Mouse (Mus musculus): Measurements from ENCODE around the gene Maz. TPM values are rescaled to one million over a fixed set of nuclear protein-coding genes. Genes with fewer than 3 reads are reported as not detected.
A peak's percentile ranks its signal among the peaks of the same experiment; 100 is the strongest.

The Maz gene
- polyA plus RNA-seq, 1 experiment from 2014 or later = 38.1 TPM

GRCm38 (mm10) chr7:127020901-127021562 lies 5.8 kb downstream of the Maz start, which contains the start of the genes Gm42742 and Prrt2:
Gene Gm42742 (minus strand): TSS chr7:127021097.
Gene Prrt2 (minus strand): TSS chr7:127021211.
- H3K4me3 ChIP-seq (replicated peaks) = peak within 1 kb of the TSS; percentile 39
- peaks cover 71% of the 10 kb centered on the region for H3K4me1 ChIP-seq (replicated peaks)
- peak within 1 kb of the TSS; percentile 55 for H3K27ac ChIP-seq (replicated peaks)
- no peaks in the 10 kb centered on the region for H3K27me3 ChIP-seq
- peak within 1 kb of the TSS; percentile 98 for H3K4me2 ChIP-seq
- peak within 1 kb of the TSS; percentile 34 for H3K9ac ChIP-seq
- peaks cover 36% of the 10 kb centered on the region for H3K36me3 ChIP-seq (replicated peaks)
- 3% methylated on average over 37 of the region's 37 CpGs for WGBS (ENCODE audit: insufficient replicate concordance)
- no peaks in the 10 kb centered on the region for H3K9me3 ChIP-seq (replicated peaks)
- ATAC-seq (ENCODE audit: insufficient read depth) = no peak

- ATAC-seq (ENCODE audit: insufficient read depth) = no peak
- peak overlapping the region; percentile 70 for H3K4me2 ChIP-seq
- peaks cover 74% of the 10 kb centered on the region for H3K4me1 ChIP-seq (replicated peaks)
- no peaks in the 10 kb centered on the region for H3K9me3 ChIP-seq (replicated peaks)
- H3K9ac ChIP-seq = peak overlapping the region; percentile 34; the same call in 1 of the 2 replicates
- H3K4me3 ChIP-seq (replicated peaks) = peak overlapping the region; percentile 39
- peaks cover 38% of the 10 kb centered on the region for H3K36me3 ChIP-seq (replicated peaks)
- 61% methylated on average over 5 of the region's 5 CpGs for WGBS (ENCODE audit: insufficient replicate concordance)
- no peaks in the 10 kb centered on the region for H3K27me3 ChIP-seq
- no peak overlapping the region; the same call in 1 of the 2 replicates for H3K27ac ChIP-seq (replicated peaks)
Observed at GRCm38 (mm10) chr7:127020491-127020890, 6.3 kb downstream of the Maz start.

GRCm38 (mm10) chr7:127020031-127020430 lies 6.8 kb downstream of the Maz start:
- H3K9ac ChIP-seq = no peak overlapping the region
- H3K4me3 ChIP-seq (replicated peaks) = 0 out of 2 replicates have a peak overlapping the region, but pooled peaks have one; percentile 39
- H3K27me3 ChIP-seq = no peaks in the 10 kb centered on the region
- H3K27ac ChIP-seq (replicated peaks) = no peak overlapping the region
- H3K4me1 ChIP-seq (replicated peaks) = peaks cover 74% of the 10 kb centered on the region
- no peak for ATAC-seq (ENCODE audit: insufficient read depth)
- WGBS (ENCODE audit: insufficient replicate concordance) = 58% methylated on average over 3 of the region's 3 CpGs
- H3K4me2 ChIP-seq = peak overlapping the region; percentile 5; the same call in 1 of the 2 replicates
- no peaks in the 10 kb centered on the region for H3K9me3 ChIP-seq (replicated peaks)
- peaks cover 40% of the 10 kb centered on the region for H3K36me3 ChIP-seq (replicated peaks)

GRCm38 (mm10) chr7:127019306-127019960 lies 7.4 kb downstream of the Maz start:
- Histone ChIP-seq H3K4me3 (replicated peaks) (no peak overlapping the region), H3K4me1 (replicated peaks) (peaks cover 74% of the 10 kb centered on the region), H3K36me3 (replicated peaks) (peaks cover 39% of the 10 kb centered on the region), H3K27me3 (no peaks in the 10 kb centered on the region), H3K9me3 (replicated peaks) (no peaks in the 10 kb centered on the region), H3K9ac (no peak overlapping the region), H3K27ac (replicated peaks) (no peak overlapping the region), H3K4me2 (no peak overlapping the region)
- no peak for ATAC-seq (ENCODE audit: insufficient read depth)
- 63% methylated on average over 14 of the region's 14 CpGs for WGBS (ENCODE audit: insufficient replicate concordance)

- no peak for ATAC-seq (ENCODE audit: insufficient read depth)
- Histone ChIP-seq H3K27me3 (no peaks in the 10 kb centered on the region), H3K9me3 (replicated peaks) (no peaks in the 10 kb centered on the region), H3K4me3 (replicated peaks) (no peak overlapping the region), H3K4me2 (no peak overlapping the region), H3K36me3 (replicated peaks) (peaks cover 32% of the 10 kb centered on the region), H3K9ac (no peak overlapping the region), H3K4me1 (replicated peaks) (peaks cover 74% of the 10 kb centered on the region), H3K27ac (replicated peaks) (no peak overlapping the region)
- WGBS (ENCODE audit: insufficient replicate concordance) = 81% methylated on average over 15 of the region's 15 CpGs
Observed at GRCm38 (mm10) chr7:127018416-127019305, 8.2 kb downstream of the Maz start.

GRCm38 (mm10) chr7:127017950-127018345 lies 8.9 kb downstream of the Maz start:
- Histone ChIP-seq H3K4me3 (replicated peaks) (0 out of 2 replicates have a peak overlapping the region, but pooled peaks have one; percentile 78), H3K27me3 (no peaks in the 10 kb centered on the region), H3K9me3 (replicated peaks) (no peaks in the 10 kb centered on the region), H3K9ac (no peak overlapping the region), H3K36me3 (replicated peaks) (peaks cover 24% of the 10 kb centered on the region), H3K4me2 (no peak overlapping the region), H3K4me1 (replicated peaks) (peaks cover 74% of the 10 kb centered on the region), H3K27ac (replicated peaks) (peak overlapping the region; percentile 60)
- no peak for ATAC-seq (ENCODE audit: insufficient read depth)
- WGBS (ENCODE audit: insufficient replicate concordance) = 44% methylated on average over 6 of the region's 6 CpGs

- Histone ChIP-seq H3K9ac (peak within 1 kb of the TSS; percentile 89), H3K36me3 (replicated peaks) (peaks cover 21% of the 10 kb centered on the region)
- ATAC-seq (ENCODE audit: insufficient read depth) = peak; percentile 83
Observed at GRCm38 (mm10) chr7:127016971-127017949, 9.6 kb downstream of the Maz start, which contains the start of gene Pagr1a. Gene Pagr1a (minus strand): TSS chr7:127017352.

GRCm38 (mm10) chr7:127016486-127016938 lies 10.3 kb downstream of the Maz start:
- peaks cover 66% of the 10 kb centered on the region for H3K4me1 ChIP-seq (replicated peaks)
- peak overlapping the region; percentile 95 for H3K27ac ChIP-seq (replicated peaks)
- peak overlapping the region; percentile 96 for H3K4me2 ChIP-seq
- no peaks in the 10 kb centered on the region for H3K27me3 ChIP-seq
- H3K4me3 ChIP-seq (replicated peaks) = peak overlapping the region; percentile 78
- H3K36me3 ChIP-seq (replicated peaks) = peaks cover 16% of the 10 kb centered on the region
- ATAC-seq (ENCODE audit: insufficient read depth) = peak; percentile 66
- H3K9me3 ChIP-seq (replicated peaks) = no peaks in the 10 kb centered on the region
- peak overlapping the region; percentile 89 for H3K9ac ChIP-seq
- 0% methylated on average over 22 of the region's 22 CpGs for WGBS (ENCODE audit: insufficient replicate concordance)

More at GRCm38 (mm10) chr7:127016971-127017949, 9.6 kb downstream of the Maz start, which contains the start of gene Pagr1a:
- Histone ChIP-seq H3K27me3 (no peaks in the 10 kb centered on the region), H3K9me3 (replicated peaks) (no peaks in the 10 kb centered on the region), H3K4me1 (replicated peaks) (peaks cover 69% of the 10 kb centered on the region), H3K4me3 (replicated peaks) (peak within 1 kb of the TSS; percentile 78), H3K27ac (replicated peaks) (peak within 1 kb of the TSS; percentile 95), H3K4me2 (peak within 1 kb of the TSS; percentile 96)
- 4% methylated on average over 39 of the region's 39 CpGs for WGBS (ENCODE audit: insufficient replicate concordance)

- H3K9me3 ChIP-seq (replicated peaks) = no peaks in the 10 kb centered on the region
- H3K4me1 ChIP-seq (replicated peaks) = peaks cover 66% of the 10 kb centered on the region
- peaks cover 16% of the 10 kb centered on the region for H3K36me3 ChIP-seq (replicated peaks)
- peak within 1 kb of the TSS; percentile 95 for H3K27ac ChIP-seq (replicated peaks)
- H3K27me3 ChIP-seq = no peaks in the 10 kb centered on the region
- ATAC-seq (ENCODE audit: insufficient read depth) = no peak
- H3K9ac ChIP-seq = peak within 1 kb of the TSS; percentile 89
- peak within 1 kb of the TSS; percentile 96 for H3K4me2 ChIP-seq
- H3K4me3 ChIP-seq (replicated peaks) = peak within 1 kb of the TSS; percentile 78
Observed at GRCm38 (mm10) chr7:127016481-127016485, 10.6 kb downstream of the Maz start, which contains the start of gene Pagr1b. Gene Pagr1b (minus strand): TSS chr7:127016484.

GRCm38 (mm10) chr7:127016081-127016480 lies 10.8 kb downstream of the Maz start:
- peaks cover 66% of the 10 kb centered on the region for H3K4me1 ChIP-seq (replicated peaks)
- H3K4me2 ChIP-seq = peak overlapping the region; percentile 96
- peak; percentile 32 for ATAC-seq (ENCODE audit: insufficient read depth)
- H3K9me3 ChIP-seq (replicated peaks) = no peaks in the 10 kb centered on the region
- H3K27me3 ChIP-seq = no peaks in the 10 kb centered on the region
- peaks cover 16% of the 10 kb centered on the region for H3K36me3 ChIP-seq (replicated peaks)
- peak overlapping the region; percentile 89 for H3K9ac ChIP-seq
- H3K27ac ChIP-seq (replicated peaks) = peak overlapping the region; percentile 95
- peak overlapping the region; percentile 78 for H3K4me3 ChIP-seq (replicated peaks)
- WGBS (ENCODE audit: insufficient replicate concordance) = 3% methylated on average over 10 of the region's 10 CpGs
